Mouse (Mus musculus) lung, adult 2 months (tissue): ENCODE results near the gene Aurka. TPM values are rescaled to one million over a fixed set of nuclear protein-coding genes. Genes with fewer than 3 reads are reported as not detected.

Experiments
- DNase-seq: peaks from one replicate; pipeline ENCODE4 v3.0.0; 2022
- H3K4me1 ChIP-seq: fragments of 200-500 bp; 2 replicates; pipeline ENCODE4 v1.6.1; 2011; ENCODE audit warnings: low read length; ENCODE audit not compliant: control insufficient read depth, insufficient read depth
- H3K4me3 ChIP-seq: fragments of 200-500 bp; replicated peaks from 2 replicates; pipeline ENCODE3; 2011; ENCODE audit warnings: low read depth, mild to moderate bottlenecking, control low read depth, low read length; ENCODE audit errors: extremely low read depth
- CTCF ChIP-seq: fragments of 200-500 bp; IDR thresholded peaks from 2 replicates; pipeline ENCODE4 v1.5.1; 2011; ENCODE audit warnings: mild to moderate bottlenecking, low read length, control low read depth; ENCODE audit not compliant: insufficient read depth
- POLR2A ChIP-seq: fragments of 200-500 bp; IDR thresholded peaks from 2 replicates; pipeline ENCODE4 v1.6.1; 2011; ENCODE audit warnings: low read depth, mild to moderate bottlenecking, control low read depth, low read length, borderline replicate concordance; ENCODE audit errors: extremely low read depth
- WGBS: fragments of 180-500 bp; shearing (Covaris S2); methylation state at CpG from one replicate; pipeline ENCODE4 v1.1.7; 2018; 5-methylcytosine and 5-hydroxymethylcytosine counted together
- polyA plus RNA-seq: library from polyadenylated mRNA; depleted of rRNA; stranded (reverse); fragments of >200 nt; gene quantifications from 2 replicates; pipeline ENCODE4 v1.2.3, GENCODE M21; 2012; rRNA removed

The Aurka gene
- 1.0 and 2.0 TPM in 2 replicates for polyA plus RNA-seq

- peak within 1 kb of the TSS; percentile 94 for H3K4me3 ChIP-seq
- H3K4me1 ChIP-seq = peaks cover 10% of the 10 kb centered on the region
- peak; percentile 94 for DNase-seq
- WGBS = under 1% methylated on average over 66 of the region's 66 CpGs
- TF ChIP-seq POLR2A = peak; percentile 4; the same call in 1 of the 2 replicates
- TF ChIP-seq CTCF = no peak
These were observed at the start of gene Aurka, which contains the start of gene Cstf1 for GRCm38 (mm10) chr2:172370411-172371223. Aurka (minus strand) TSS chr2:172370535. Cstf1 (plus strand) TSS chr2:172370681.

DNA sequence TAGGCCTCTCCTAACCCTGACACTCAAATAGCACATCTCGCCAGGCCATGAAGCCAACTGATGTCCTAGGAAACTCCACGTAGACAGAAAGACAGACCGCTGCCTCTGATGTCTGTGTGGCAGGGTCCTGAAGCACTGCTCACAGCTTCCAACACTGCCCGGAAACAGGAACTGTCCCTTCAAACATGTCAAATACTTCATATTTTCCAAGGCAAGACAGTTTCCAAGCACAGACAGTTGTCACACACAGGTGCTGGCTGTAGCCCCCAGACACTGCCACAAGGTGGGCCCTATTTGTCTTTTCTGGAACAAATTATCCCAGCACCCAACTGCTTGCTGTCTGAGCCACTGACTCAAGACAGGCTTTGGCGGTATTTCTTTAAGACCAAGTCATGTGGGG lies 47.9 kb upstream of the Aurka start:
- no peak for DNase-seq
- no peak overlapping the region for H3K4me3 ChIP-seq
- whole genome bisulfite sequencing = 67% methylated on average over 5 of the region's 5 CpGs
- TF ChIP-seq POLR2A = no peak
- TF ChIP-seq CTCF = no peak
- no peaks in the 10 kb centered on the region for H3K4me1 ChIP-seq

GRCm38 (mm10) chr2:172416876-172417275 lies 46.5 kb upstream of the Aurka start:
- WGBS = 87% methylated on average over 5 of the region's 5 CpGs
- DNase-seq = no peak
- TF ChIP-seq POLR2A (no peak), CTCF (no peak)
- Histone ChIP-seq H3K4me1 (no peaks in the 10 kb centered on the region), H3K4me3 (no peak overlapping the region)

DNA sequence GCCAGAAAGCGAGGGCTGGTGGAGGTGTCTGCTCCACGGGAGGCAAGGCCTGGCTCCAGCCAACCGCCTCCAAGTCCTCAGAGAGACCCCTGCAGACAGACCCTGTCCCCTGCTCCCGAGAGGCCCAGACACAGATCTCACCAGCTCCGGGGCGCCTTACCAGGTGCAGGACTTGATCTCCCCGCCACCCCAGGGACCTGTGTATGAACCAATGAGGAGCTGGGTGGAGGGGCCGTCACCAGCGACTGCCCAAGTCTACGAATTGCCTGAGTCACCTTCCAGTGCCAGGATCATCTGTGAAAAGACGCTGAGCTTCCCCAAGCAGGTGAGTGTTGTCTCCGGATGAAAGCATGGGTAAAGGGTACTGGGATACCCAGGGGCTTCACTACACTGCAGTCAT lies 45.9 kb upstream of the Aurka start:
- TF ChIP-seq CTCF (no peak), POLR2A (no peak)
- DNase-seq = no peak
- WGBS = 59% methylated on average over 12 of the region's 12 CpGs
- Histone ChIP-seq H3K4me1 (no peaks in the 10 kb centered on the region), H3K4me3 (no peak overlapping the region)

DNA sequence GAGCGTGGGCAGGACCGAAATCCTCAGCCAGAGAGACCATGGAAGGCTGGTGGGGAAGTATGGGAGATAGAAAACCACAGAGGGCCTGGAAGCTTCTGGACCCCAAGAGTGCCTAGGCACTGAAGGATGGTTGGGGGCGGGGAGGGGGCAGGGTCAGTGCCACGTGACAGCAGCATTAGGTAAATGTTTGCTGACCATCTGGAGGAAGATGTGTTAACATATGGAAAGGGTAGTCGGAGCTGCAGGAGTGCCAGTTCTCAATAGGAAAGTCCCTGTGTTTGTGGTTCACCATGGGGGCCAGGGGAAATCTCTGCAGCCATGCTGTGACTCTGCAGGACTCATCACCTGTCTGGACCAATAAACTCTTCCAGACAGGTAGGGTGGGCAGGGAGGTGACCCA lies 43.6 kb upstream of the Aurka start:
- H3K4me1 ChIP-seq = no peaks in the 10 kb centered on the region
- TF ChIP-seq POLR2A (no peak), CTCF (no peak)
- WGBS = 49% methylated on average over 5 of the region's 5 CpGs
- no peak overlapping the region for H3K4me3 ChIP-seq
- no peak for DNase-seq

DNA sequence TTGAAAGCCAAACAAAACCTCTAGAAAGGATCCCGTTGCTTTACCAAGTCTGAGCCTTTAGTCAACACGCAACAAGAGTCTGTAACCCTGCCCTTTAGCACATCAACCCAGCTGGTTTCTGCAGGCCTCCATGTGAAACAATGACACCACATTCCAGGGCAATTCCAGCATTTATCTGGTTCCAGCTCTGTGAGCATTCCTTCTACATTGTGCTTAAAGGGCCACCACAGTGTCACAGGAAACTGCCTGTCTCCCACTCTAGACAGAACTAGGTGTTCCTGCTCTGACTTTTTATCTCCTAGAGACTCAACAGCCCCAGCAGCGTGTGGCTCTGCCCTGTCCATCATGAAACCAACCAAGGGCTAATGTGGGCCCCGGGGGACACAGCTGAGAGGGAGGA lies 42.9 kb upstream of the Aurka start:
- DNase-seq = no peak
- H3K4me3 ChIP-seq = no peak overlapping the region
- no peaks in the 10 kb centered on the region for H3K4me1 ChIP-seq
- no peak for TF ChIP-seq POLR2A
- TF ChIP-seq CTCF = no peak
- 17% methylated on average over 4 of the region's 4 CpGs for WGBS

GRCm38 (mm10) chr2:172412454-172412853 lies 42.1 kb upstream of the Aurka start:
- Histone ChIP-seq H3K4me1 (no peaks in the 10 kb centered on the region), H3K4me3 (no peak overlapping the region)
- TF ChIP-seq CTCF = no peak
- no peak for TF ChIP-seq POLR2A
- no peak for DNase-seq
- 12% methylated on average over 9 of the region's 9 CpGs for WGBS

DNA sequence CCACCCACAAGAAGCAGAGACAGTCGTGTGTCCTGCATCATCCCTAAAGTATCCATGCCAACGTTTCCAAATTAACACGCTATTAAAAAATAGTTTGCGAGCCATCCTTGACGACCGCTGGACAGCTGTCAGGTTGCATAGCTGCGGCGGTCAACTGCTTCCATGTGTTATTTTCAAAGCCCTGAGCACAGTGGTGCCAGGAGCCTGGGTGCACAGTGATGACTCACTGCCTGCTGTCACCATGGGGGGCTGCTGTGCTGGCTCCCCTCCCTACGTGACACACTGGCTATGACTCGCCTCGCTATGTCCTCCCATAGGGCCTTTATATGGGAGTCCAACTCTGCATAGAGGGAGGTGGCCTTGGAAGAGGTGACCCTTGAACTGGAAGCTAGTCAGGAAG lies 40.8 kb upstream of the Aurka start:
- 60% methylated on average over 11 of the region's 11 CpGs for WGBS
- no peak for TF ChIP-seq CTCF
- no peak for TF ChIP-seq POLR2A
- DNase-seq = no peak
- no peaks in the 10 kb centered on the region for H3K4me1 ChIP-seq
- H3K4me3 ChIP-seq = no peak overlapping the region

- TF ChIP-seq POLR2A (no peak), CTCF (no peak)
- 60% methylated on average over 2 of the region's 2 CpGs for WGBS
- Histone ChIP-seq H3K4me3 (no peak overlapping the region), H3K4me1 (no peaks in the 10 kb centered on the region)
- DNase-seq = no peak
These were observed 40.4 kb upstream of the Aurka start for GRCm38 (mm10) chr2:172410686-172411085.

GRCm38 (mm10) chr2:172407499-172407898 lies 37.2 kb upstream of the Aurka start:
- TF ChIP-seq CTCF = no peak
- TF ChIP-seq POLR2A = no peak
- WGBS = 67% methylated on average over 2 of the region's 2 CpGs

More at GRCm38 (mm10) chr2:172407499-172407898, 37.2 kb upstream of the Aurka start:
- H3K4me3 ChIP-seq = no peak overlapping the region
- no peaks in the 10 kb centered on the region for H3K4me1 ChIP-seq
- no peak for DNase-seq
